Mouse (Mus musculus) cerebellum, adult 2 months (tissue): Measurements from ENCODE around the gene Prmt2.

Experiments used
- CTCF ChIP-seq: fragments of 200-500 bp; IDR thresholded peaks from 2 replicates; pipeline ENCODE4 v1.5.1; 2011; ENCODE audit warnings: low read depth, mild to moderate bottlenecking, control low read depth, low read length, moderate library complexity, borderline replicate concordance; ENCODE audit not compliant: insufficient read depth
- POLR2A ChIP-seq: fragments of 200-500 bp; IDR thresholded peaks from 2 replicates; pipeline ENCODE4 v1.6.1; 2011; ENCODE audit warnings: low read length, control low read depth, borderline replicate concordance; ENCODE audit not compliant: insufficient read depth

- TF ChIP-seq CTCF = no peak
- TF ChIP-seq POLR2A = no peak
These were observed 30.3 kb downstream of the Prmt2 start for GRCm38 (mm10) chr10:76207262-76207796.
